Mouse (Mus musculus) erythroblast, embryonic 14.5 days (primary cell): ENCODE results near the gene Ankrd36.

Experiments used
- GATA1 ChIP-seq: IDR thresholded peaks from 2 replicates; pipeline ENCODE4 v1.6.1; 2012; ENCODE audit warnings: low read length, inconsistent platforms, mixed read lengths
- TAL1 ChIP-seq: IDR thresholded peaks from 3 replicates; pipeline ENCODE4 v1.6.1; 2012; ENCODE audit warnings: low read length, inconsistent platforms, mixed read lengths

GRCm38 (mm10) chr11:5543281-5543680, 26.2 kb upstream of the Ankrd36 start:
- TF ChIP-seq GATA1: no peak
- TF ChIP-seq TAL1: no peak
